Mouse (Mus musculus) MEL (cell line): ENCODE results near the gene Gm49027. TPM values are rescaled to one million over a fixed set of nuclear protein-coding genes. Genes with fewer than 3 reads are reported as not detected.

Experiments used
- DNase-seq: peaks from one replicate; pipeline ENCODE4 v3.0.0; 2011; ENCODE audit warnings: low read depth, low spot score
- H3K27ac ChIP-seq: 2 replicates; pipeline ENCODE4 v1.5.1; 2012; ENCODE audit warnings: low read depth, mild to moderate bottlenecking, control low read depth, low read length, moderate library complexity; ENCODE audit not compliant: control insufficient read depth
- H3K27me3 ChIP-seq, 2 experiments: fragments of 150-350 bp in 1 of 2; sonication (generic) in 1 of 2; 2 replicates each; pipeline ENCODE4 v1.6.1; 2012; ENCODE audit warnings: low read length in 2 of 2, mild to moderate bottlenecking in 2 of 2, improper control_type of control experiment in 1 of 2, moderate library complexity in 1 of 2; ENCODE audit not compliant: insufficient read depth in 2 of 2, control insufficient read depth in 1 of 2
- H3K36me3 ChIP-seq, 2 experiments: 2 replicates each; pipeline ENCODE4 v1.6.1; 2012 to 2014; ENCODE audit warnings: low read length in 2 of 2, improper control_type of control experiment in 1 of 2, inconsistent platforms in 1 of 2, mild to moderate bottlenecking in 1 of 2; ENCODE audit not compliant: insufficient read depth in 2 of 2, control insufficient read depth in 1 of 2
- H3K4me1 ChIP-seq, 2 experiments: fragments of 150-350 bp in 1 of 2; sonication (generic) in 1 of 2; 2 replicates each; pipeline ENCODE4 v1.6.1; 2012; ENCODE audit warnings: low read length in 2 of 2, improper control_type of control experiment in 1 of 2, mild to moderate bottlenecking in 1 of 2; ENCODE audit not compliant: insufficient read depth in 2 of 2, control insufficient read depth in 1 of 2
- H3K4me3 ChIP-seq, 2 experiments: fragments of 150-350 bp in 1 of 2; sonication (generic) in 1 of 2; 2 replicates each; pipeline ENCODE4 v1.5.1; 2012; ENCODE audit warnings: low read depth in 2 of 2, low read length in 2 of 2, mild to moderate bottlenecking in 2 of 2, moderate library complexity in 2 of 2, control low read depth in 1 of 2, improper control_type of control experiment in 1 of 2; ENCODE audit not compliant: control insufficient read depth in 1 of 2, insufficient read depth in 1 of 2
- H3K79me2 ChIP-seq: 2 replicates; pipeline ENCODE4 v1.6.1; 2012; ENCODE audit warnings: mild to moderate bottlenecking, low read length, moderate library complexity; ENCODE audit not compliant: control insufficient read depth, poor library complexity, insufficient read depth
- H3K9ac ChIP-seq: 2 replicates; pipeline ENCODE4 v1.6.1; 2012; ENCODE audit warnings: low read depth, mild to moderate bottlenecking, control low read depth, low read length, moderate library complexity; ENCODE audit not compliant: control insufficient read depth, poor library complexity, severe bottlenecking
- H3K9me3 ChIP-seq: fragments of 150-350 bp; sonication (generic); replicated peaks from 2 replicates; pipeline ENCODE4 v1.6.1; 2012; ENCODE audit warnings: mild to moderate bottlenecking, low read length, improper control_type of control experiment, moderate library complexity; ENCODE audit not compliant: insufficient read depth
- BHLHE40 ChIP-seq: IDR thresholded peaks from 2 replicates; pipeline ENCODE4 v1.6.1; 2012; ENCODE audit warnings: low read depth, mild to moderate bottlenecking, inconsistent platforms, low read length, improper control_type of control experiment, borderline replicate concordance
- CHD1 ChIP-seq: IDR thresholded peaks from 2 replicates; pipeline ENCODE4 v1.6.1; 2012; ENCODE audit warnings: low read depth, mild to moderate bottlenecking, inconsistent platforms, low read length, improper control_type of control experiment
- CHD2 ChIP-seq: IDR thresholded peaks from 2 replicates; pipeline ENCODE4 v1.6.1; 2011; ENCODE audit warnings: low read length, improper control_type of control experiment
- CTCF ChIP-seq, 3 experiments: IDR thresholded peaks in 2 of 3; conservative IDR thresholded peaks in 1 of 3; 2 replicates each; pipeline ENCODE4 v1.5.1; 2011 to 2012; ENCODE audit warnings: low read length in 3 of 3, low read depth in 2 of 3, mild to moderate bottlenecking in 2 of 3, improper control_type of control experiment in 1 of 3, inconsistent platforms in 1 of 3, mixed read lengths in 1 of 3, moderate library complexity in 1 of 3; ENCODE audit not compliant: control insufficient read depth in 1 of 3, insufficient read depth in 1 of 3, poor library complexity in 1 of 3, severe bottlenecking in 1 of 3
- E2F4 ChIP-seq: IDR thresholded peaks from 2 replicates; pipeline ENCODE4 v1.6.1; 2011; ENCODE audit warnings: low read depth, low read length, improper control_type of control experiment, borderline replicate concordance
- ELF1 ChIP-seq: IDR thresholded peaks from 2 replicates; pipeline ENCODE4 v1.6.1; 2014; ENCODE audit warnings: low read depth, mild to moderate bottlenecking, inconsistent platforms, low read length, improper control_type of control experiment, moderate library complexity
- EP300 ChIP-seq, 2 experiments: IDR thresholded peaks; 2 replicates each; pipeline ENCODE4 v1.6.1; 2011; ENCODE audit warnings: improper control_type of control experiment in 2 of 2, low read length in 2 of 2, low read depth in 1 of 2, mild to moderate bottlenecking in 1 of 2
- ETS1 ChIP-seq: IDR thresholded peaks from 2 replicates; pipeline ENCODE4 v1.6.1; 2012; ENCODE audit warnings: low read depth, mild to moderate bottlenecking, inconsistent platforms, low read length, improper control_type of control experiment, moderate library complexity
- GABPA ChIP-seq: IDR thresholded peaks from 2 replicates; pipeline ENCODE4 v1.6.1; 2012; ENCODE audit warnings: low read depth, mild to moderate bottlenecking, inconsistent platforms, low read length, improper control_type of control experiment, moderate library complexity
- GATA1 ChIP-seq: IDR thresholded peaks from 2 replicates; pipeline ENCODE4 v1.6.1; 2011; ENCODE audit warnings: low read depth, low read length, improper control_type of control experiment
- HCFC1 ChIP-seq: IDR thresholded peaks from 2 replicates; pipeline ENCODE4 v1.6.1; 2012; ENCODE audit warnings: low read depth, mild to moderate bottlenecking, inconsistent platforms, low read length, improper control_type of control experiment, moderate library complexity
- JUND ChIP-seq: IDR thresholded peaks from 2 replicates; pipeline ENCODE4 v1.6.1; 2011; ENCODE audit warnings: low read depth, mild to moderate bottlenecking, improper control_type of control experiment, low read length
- KAT2A ChIP-seq: conservative IDR thresholded peaks from 2 replicates; pipeline ENCODE4 v1.6.1; 2012; ENCODE audit warnings: low read depth, low read length, improper control_type of control experiment, inconsistent platforms
- MAFK ChIP-seq: IDR thresholded peaks from 2 replicates; pipeline ENCODE4 v1.6.1; 2011; ENCODE audit warnings: low read depth, mild to moderate bottlenecking, low read length, improper control_type of control experiment, borderline replicate concordance
- MAX ChIP-seq: IDR thresholded peaks from 2 replicates; pipeline ENCODE4 v1.6.1; 2011; ENCODE audit warnings: low read length, improper control_type of control experiment
- MAZ ChIP-seq: IDR thresholded peaks from 2 replicates; pipeline ENCODE4 v1.6.1; 2012; ENCODE audit warnings: low read depth, mild to moderate bottlenecking, inconsistent platforms, low read length, improper control_type of control experiment
- MEF2A ChIP-seq: IDR thresholded peaks from 2 replicates; pipeline ENCODE4 v1.6.1; 2014; ENCODE audit warnings: low read depth, mild to moderate bottlenecking, inconsistent platforms, low read length, improper control_type of control experiment; ENCODE audit not compliant: poor library complexity, insufficient replicate concordance, severe bottlenecking; ENCODE audit errors: extremely low read depth
- MXI1 ChIP-seq: IDR thresholded peaks from 2 replicates; pipeline ENCODE4 v1.6.1; 2011; ENCODE audit warnings: mild to moderate bottlenecking, low read depth, low read length, improper control_type of control experiment
- NELFE ChIP-seq: IDR thresholded peaks from 2 replicates; pipeline ENCODE4 v1.6.1; 2011; ENCODE audit warnings: low read depth, low read length, improper control_type of control experiment
- NRF1 ChIP-seq: IDR thresholded peaks from 2 replicates; pipeline ENCODE4 v1.6.1; 2014; ENCODE audit warnings: low read depth, mild to moderate bottlenecking, inconsistent platforms, low read length, improper control_type of control experiment, moderate library complexity; ENCODE audit not compliant: poor library complexity, insufficient read depth, severe bottlenecking
- POLR2AphosphoS2 ChIP-seq: IDR thresholded peaks from 2 replicates; pipeline ENCODE4 v1.6.1; 2011; ENCODE audit warnings: low read length, improper control_type of control experiment
- POLR2AphosphoS5 ChIP-seq: IDR thresholded peaks from 2 replicates; pipeline ENCODE4 v1.6.1; 2012; ENCODE audit warnings: low read depth, borderline replicate concordance, mild to moderate bottlenecking, inconsistent platforms, low read length, moderate library complexity, mixed read lengths
- RAD21 ChIP-seq: IDR thresholded peaks from 2 replicates; pipeline ENCODE4 v1.6.1; 2011; ENCODE audit warnings: mild to moderate bottlenecking, low read depth, low read length, improper control_type of control experiment
- RCOR1 ChIP-seq: IDR thresholded peaks from 2 replicates; pipeline ENCODE4 v1.6.1; 2012; ENCODE audit warnings: low read depth, mild to moderate bottlenecking, inconsistent platforms, low read length, improper control_type of control experiment
- SIN3A ChIP-seq: IDR thresholded peaks from 2 replicates; pipeline ENCODE4 v1.6.1; 2012; ENCODE audit warnings: low read length, improper control_type of control experiment, inconsistent platforms
- SMC3 ChIP-seq: IDR thresholded peaks from 2 replicates; pipeline ENCODE4 v1.6.1; 2011; ENCODE audit warnings: low read depth, low read length, improper control_type of control experiment
- TAL1 ChIP-seq: IDR thresholded peaks from 2 replicates; pipeline ENCODE4 v1.6.1; 2012; ENCODE audit warnings: mild to moderate bottlenecking, inconsistent platforms, low read length, moderate library complexity, mixed read lengths
- TBP ChIP-seq: IDR thresholded peaks from 2 replicates; pipeline ENCODE4 v1.8.0; 2011; ENCODE audit warnings: low read depth, low read length, improper control_type of control experiment
- TCF12 ChIP-seq: IDR thresholded peaks from 2 replicates; pipeline ENCODE4 v1.6.1; 2014; ENCODE audit warnings: low read depth, mild to moderate bottlenecking, inconsistent platforms, low read length, improper control_type of control experiment, moderate library complexity
- UBTF ChIP-seq: IDR thresholded peaks from 2 replicates; pipeline ENCODE4 v1.6.1; 2012; ENCODE audit warnings: low read depth, mild to moderate bottlenecking, inconsistent platforms, low read length, improper control_type of control experiment, moderate library complexity, borderline replicate concordance; ENCODE audit not compliant: insufficient read depth
- USF1 ChIP-seq: IDR thresholded peaks from 2 replicates; pipeline ENCODE4 v1.6.1; 2014; ENCODE audit warnings: low read depth, mild to moderate bottlenecking, inconsistent platforms, low read length, improper control_type of control experiment, moderate library complexity
- USF2 ChIP-seq, 2 experiments: IDR thresholded peaks; 2 replicates each; pipeline ENCODE4 v1.6.1; 2011 to 2012; ENCODE audit warnings: improper control_type of control experiment in 2 of 2, low read length in 2 of 2, borderline replicate concordance in 1 of 2, inconsistent platforms in 1 of 2, low read depth in 1 of 2, mild to moderate bottlenecking in 1 of 2; ENCODE audit not compliant: insufficient read depth in 1 of 2
- ZKSCAN1 ChIP-seq: IDR thresholded peaks from 2 replicates; pipeline ENCODE4 v1.6.1; 2012; ENCODE audit warnings: low read depth, mild to moderate bottlenecking, inconsistent platforms, low read length, improper control_type of control experiment, moderate library complexity
- ZMIZ1 ChIP-seq: IDR thresholded peaks from 2 replicates; pipeline ENCODE4 v1.6.1; 2012; ENCODE audit warnings: low read depth, mild to moderate bottlenecking, inconsistent platforms, low read length, improper control_type of control experiment, moderate library complexity
- ZNF384 ChIP-seq: IDR thresholded peaks from 2 replicates; pipeline ENCODE4 v1.6.1; 2012; ENCODE audit warnings: low read depth, mild to moderate bottlenecking, inconsistent platforms, low read length, improper control_type of control experiment
- polyA plus RNA-seq, 2 experiments: library from polyadenylated mRNA; stranded (reverse) in 1 of 2; unstranded in 1 of 2; fragments of >175 nt in 1 of 2; fragments of >200 nt in 1 of 2; gene quantifications; 2 replicates each; pipeline versions ENCODE4 v1.2.1 to v1.2.4; 2012; ENCODE audit warnings: low replicate concordance in 2 of 2, low read depth in 1 of 2; ENCODE audit not compliant: insufficient read length in 2 of 2, insufficient read depth in 1 of 2, missing spikeins in 1 of 2
- total RNA-seq: library from RNA; depleted of rRNA; stranded (reverse); fragments of 300-350 nt; gene quantifications from 2 replicates; pipeline ENCODE4 v1.2.3, GENCODE M21; 2012

The Gm49027 gene
- total and polyA plus RNA-seq, 3 experiments = 0.53 to 0.54 TPM; not detected in 1

DNA sequence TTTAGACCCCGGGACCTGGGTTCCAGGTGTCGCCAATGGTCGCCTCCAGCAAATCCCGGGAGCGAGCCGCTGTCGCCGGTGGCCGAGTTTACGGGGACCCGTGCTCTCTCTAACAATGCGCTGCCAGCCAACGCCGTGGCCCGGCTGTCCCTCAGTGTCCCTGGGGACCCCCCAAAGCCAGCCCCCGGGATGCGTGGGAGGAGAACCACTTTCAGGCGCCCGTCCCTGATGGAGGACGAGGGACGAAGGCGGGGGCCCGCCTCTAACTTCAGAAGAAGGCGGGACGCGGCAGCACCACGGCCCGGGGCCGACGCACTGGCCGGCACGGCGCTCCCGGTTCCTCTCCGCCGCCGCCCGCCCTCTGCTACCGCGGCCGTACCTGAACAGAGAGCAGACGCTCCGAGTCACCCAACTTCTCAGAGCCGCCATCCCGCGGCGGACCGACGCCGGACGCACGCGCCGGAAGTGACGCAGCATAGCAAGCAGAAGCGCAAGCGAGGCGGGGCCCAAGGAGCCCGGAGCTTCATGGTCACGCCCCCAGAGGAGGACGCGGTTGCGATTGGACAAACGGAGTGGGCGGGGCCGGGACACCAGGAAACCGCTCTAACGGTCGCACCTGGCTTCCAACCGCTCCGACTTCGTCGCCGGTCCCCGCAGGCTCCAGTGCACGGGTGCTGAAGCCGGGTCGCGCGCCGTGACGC lies 1.4 kb downstream of the Gm49027 start, which contains the start of gene Diablo:
Gene Diablo, minus strand, starts transcription at position 485 of the 701 bp plus-strand sequence.
- peaks cover 6% of the 10 kb centered on the region for H3K79me2 ChIP-seq
- H3K27me3 ChIP-seq = no peaks in the 10 kb centered on the region
- peak; percentile 98 for DNase-seq
- H3K4me3 ChIP-seq = peak within 1 kb of the TSS; percentile 88 to 99
- H3K9me3 ChIP-seq = no peaks in the 10 kb centered on the region
- H3K36me3 ChIP-seq = peaks cover 0 to 4% of the 10 kb centered on the region in 2 experiments; a peak in 3 of 4 replicates
- peak within 1 kb of the TSS; percentile 3; the same call in 1 of the 2 replicates for H3K27ac ChIP-seq
- peaks cover 3 to 10% of the 10 kb centered on the region in 2 experiments; a peak in 3 of 4 replicates for H3K4me1 ChIP-seq
- peak within 1 kb of the TSS; percentile 85 for H3K9ac ChIP-seq
- TF ChIP-seq MEF2A (no peak), ZMIZ1 (peak; percentile 92), POLR2AphosphoS2 (peak; percentile 96), GABPA (no peak), MAFK (no peak), MAZ (peak; percentile 95; the same call in 1 of the 2 replicates), E2F4 (no peak), TAL1 (no peak), RAD21 (no peak), ZKSCAN1 (0 out of 2 replicates have a peak, but pooled peaks have one; percentile 28), TCF12 (peak; percentile 43; the same call in 1 of the 2 replicates), RCOR1 (no peak; the same call in 1 of the 2 replicates), USF1 (peak; percentile 30; the same call in 1 of the 2 replicates), HCFC1 (peak; percentile 83), UBTF (no peak), CTCF (IDR thresholded peaks at IDR 0.05 in 2 of 3, conservative IDR thresholded peaks at IDR 0.05 in 1 of 3; ENCODE audit: control insufficient read depth in 1 of 3, insufficient read depth in 1 of 3, low read depth in 2 of 3, low read length in 3 of 3, poor library complexity in 1 of 3, severe bottlenecking in 1 of 3) (0 out of 6 replicates have a peak, but pooled peaks of 1 of the 3 experiments have one; percentile 5), ZNF384 (no peak), TBP (no peak), JUND (no peak), ETS1 (peak; percentile 28; the same call in 1 of the 2 replicates), MXI1 (no peak), NELFE (peak; percentile 93), CHD2 (no peak), POLR2AphosphoS5 (no peak), CHD1 (no peak), KAT2A (no peak; the same call in 1 of the 2 replicates), NRF1 (0 out of 2 replicates have a peak, but pooled peaks have one; percentile 20), GATA1 (no peak), ELF1 (peak; percentile 78), EP300 (IDR thresholded peaks at IDR 0.05; ENCODE audit: low read depth in 1 of 2, low read length in 2 of 2) (peak in 1 of 2 experiments; percentile 44; a peak in 2 of 4 replicates), SIN3A (peak; percentile 84; the same call in 1 of the 2 replicates), SMC3 (no peak), USF2 (IDR thresholded peaks at IDR 0.05; ENCODE audit: borderline replicate concordance in 1 of 2, insufficient read depth in 1 of 2, low read depth in 1 of 2, low read length in 2 of 2) (no peak), BHLHE40 (no peak), MAX (no peak)
